Mouse (Mus musculus) ES-Bruce4 (cell line): ENCODE results near the gene Tnpo2.

Experiments
- CTCF ChIP-seq: IDR thresholded peaks from one replicate; pipeline ENCODE4 v1.8.1; 2011; ENCODE audit warnings: low read depth, low read length
- EP300 ChIP-seq: IDR thresholded peaks from 2 replicates; pipeline ENCODE4 v1.6.1; 2011; ENCODE audit warnings: low read depth, low read length; ENCODE audit not compliant: insufficient read depth

- TF ChIP-seq CTCF (no peak), EP300 (0 out of 2 replicates have a peak, but pooled peaks have one; percentile 34)
These were observed at the start of gene Tnpo2 for GRCm38 (mm10) chr8:85036718-85037365.
